Mouse (Mus musculus) skeletal muscle tissue, postnatal 0 days (tissue): Measurements from ENCODE around the gene Actl6a. TPM values are rescaled to one million over a fixed set of nuclear protein-coding genes. Genes with fewer than 3 reads are reported as not detected.

Experiments used
- polyA plus RNA-seq: library from polyadenylated mRNA; unstranded; fragments of >200 nt; fragmentation: Nextera tagmentation; extraction: Ambion mirVana; gene quantifications from 2 replicates; pipeline ENCODE4 v1.2.1, GENCODE M21; 2015

Gene Actl6a
- 39.0 and 43.9 TPM in 2 replicates for polyA plus RNA-seq

DNA sequence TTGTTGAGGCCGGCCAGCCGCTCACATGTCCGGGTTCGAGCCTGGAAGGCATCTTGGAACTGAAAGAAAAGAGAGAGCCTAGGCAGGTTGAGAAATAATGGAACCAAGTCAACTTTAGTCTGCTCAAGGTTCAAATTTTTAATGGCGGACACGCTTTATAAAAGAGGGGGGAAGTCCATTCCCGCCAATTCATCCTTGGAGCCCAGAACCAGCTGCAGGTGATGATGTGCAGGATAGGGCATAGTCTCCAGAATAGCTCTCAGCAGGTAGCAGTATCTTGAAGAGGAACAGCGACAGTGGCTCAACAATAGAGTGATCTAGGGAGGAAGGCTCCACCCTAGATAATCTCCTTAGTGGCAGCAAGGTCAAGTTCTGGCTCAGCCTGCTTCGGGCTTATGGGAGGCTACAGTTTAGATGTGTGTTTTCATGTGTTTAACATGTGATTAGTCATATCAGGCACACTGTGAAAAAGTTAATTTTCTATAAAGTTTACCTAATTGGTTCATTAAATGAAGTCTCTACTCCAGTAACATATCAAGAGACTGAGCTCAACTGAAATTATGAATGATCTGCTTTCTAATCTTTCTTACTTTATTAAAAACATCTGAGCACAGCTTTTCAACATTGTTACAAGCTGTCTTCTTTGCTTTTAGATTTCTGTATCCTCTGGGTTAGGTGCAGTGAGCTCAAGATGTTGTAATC lies at the start of gene Actl6a:
Actl6a (plus strand) TSS at position 652 of the 702 bp plus-strand sequence.

DNA sequence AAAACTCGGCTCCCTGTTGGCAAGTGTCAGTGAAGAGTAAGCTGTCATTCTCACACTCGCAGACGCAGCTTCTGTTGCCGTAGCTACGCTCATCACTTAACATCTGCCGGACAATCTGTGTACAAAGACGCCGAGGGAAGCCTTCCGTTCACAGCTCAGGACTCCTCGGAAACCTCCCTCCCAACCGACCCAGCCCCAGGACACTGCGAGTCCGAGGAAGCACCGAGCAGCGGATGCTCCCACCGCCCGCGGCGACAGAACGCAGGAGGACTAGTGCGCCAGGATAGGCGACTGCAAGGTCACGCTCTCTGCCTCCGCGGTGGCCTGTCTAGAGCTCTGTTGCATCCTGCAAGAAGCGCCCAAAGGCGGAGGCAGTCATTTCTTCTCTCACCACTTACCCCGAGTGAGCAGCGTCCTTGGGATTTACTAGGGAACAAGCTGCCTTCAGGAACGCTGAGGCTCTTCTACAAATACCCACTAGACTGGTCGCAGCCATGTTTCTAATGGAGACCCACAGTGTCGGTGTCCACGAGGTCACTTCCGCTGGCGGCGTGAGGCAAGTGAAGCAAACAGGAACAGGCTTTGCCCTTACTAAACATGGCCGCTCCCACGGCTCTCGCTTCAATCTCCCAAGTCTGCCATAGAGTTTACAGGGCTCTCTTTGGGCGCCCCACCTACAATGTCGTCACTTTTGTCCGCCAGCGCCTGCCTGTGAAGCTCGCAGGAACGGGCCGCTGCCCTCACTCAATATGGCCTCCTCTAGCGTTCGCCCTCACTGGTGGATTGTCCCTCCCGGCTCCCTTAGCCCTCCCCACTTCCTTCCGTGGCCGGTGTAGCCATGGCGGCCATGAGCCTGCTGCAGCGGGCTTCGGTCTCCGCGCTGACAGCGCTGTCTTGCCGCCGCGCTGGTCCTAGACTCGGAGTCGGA lies 30.4 kb downstream of the Actl6a start, which contains the start of gene Ndufb5:
Ndufb5 (plus strand) TSS at position 747 of the 928 bp plus-strand sequence.

DNA sequence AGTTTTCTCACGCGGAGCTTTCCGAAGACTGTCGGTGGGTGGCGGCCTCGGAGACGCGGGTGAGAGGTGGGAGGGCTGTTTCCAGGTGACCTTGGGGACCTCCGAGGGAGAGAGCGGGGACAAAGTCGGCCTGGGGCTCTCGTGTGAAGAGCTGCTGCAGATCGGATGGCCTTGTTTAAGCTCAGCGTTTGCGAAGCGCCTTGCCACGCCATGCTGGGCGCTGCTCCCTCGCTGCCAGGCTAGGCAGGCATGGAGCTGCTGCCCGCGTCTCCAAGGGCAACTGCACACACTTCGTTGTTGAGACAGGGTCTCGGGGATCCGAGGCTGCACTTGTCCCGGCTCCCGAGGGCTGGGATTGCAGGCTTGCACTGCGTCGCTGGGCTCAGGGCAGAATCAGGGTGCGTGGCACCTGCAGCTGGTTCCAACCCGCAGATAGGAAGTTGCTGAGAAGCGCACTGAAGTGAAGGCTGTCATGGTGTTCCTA lies 31.1 kb downstream of the Actl6a start, which contains the start of gene Mrpl47:
Mrpl47 (minus strand) TSS at position 434 of the 484 bp plus-strand sequence.

Other genes starting within 250 kb of the Actl6a start
- gene Kcnmb3, start 214.1 kb upstream of the Actl6a start, polyA plus RNA-seq, result not detected in 2 replicates
- gene Zfp639, start 196.0 kb upstream of the Actl6a start, polyA plus RNA-seq, result 30.8 and 31.4 TPM in 2 replicates
- 42.0 and 49.9 TPM in 2 replicates for gene Mfn1, start 176.8 kb upstream of the Actl6a start, polyA plus RNA-seq
- gene Gnb4, start 89.7 kb upstream of the Actl6a start, polyA plus RNA-seq, result 36.8 and 44.0 TPM in 2 replicates
- gene Ndufb5, start 30.7 kb downstream of the Actl6a start, polyA plus RNA-seq, result 614 and 729 TPM in 2 replicates
- 38.4 and 40.4 TPM in 2 replicates for gene Mrpl47, start 31.3 kb downstream of the Actl6a start, polyA plus RNA-seq
- 49.9 and 52.4 TPM in 2 replicates for gene Usp13, start 111.2 kb downstream of the Actl6a start, polyA plus RNA-seq